Mouse (Mus musculus) kidney, postnatal 0 days (tissue): ENCODE results near the gene Lrrc4b. TPM values are rescaled to one million over a fixed set of nuclear protein-coding genes. Genes with fewer than 3 reads are reported as not detected.
A peak's percentile ranks its signal among the peaks of the same experiment; 100 is the strongest.

ENCODE experiments used
- ATAC-seq: fragments of 200-750 bp; cut with Nextera tagmentation; replicated peaks from 2 replicates; pipeline ENCODE4 v1.8.0; 2017; ENCODE audit warnings: low read depth, moderate number of reproducible peaks, moderate TSS enrichment, moderate library complexity; ENCODE audit not compliant: low FRiP score
- DNase-seq: peaks from one replicate; pipeline ENCODE4 v3.0.0-alpha.2; 2016; ENCODE audit warnings: low spot score
- H3K27ac ChIP-seq: fragments of 300-500 bp; sonication (generic); 2 replicates; pipeline ENCODE4 v1.5.1; 2014; ENCODE audit warnings: mild to moderate bottlenecking
- H3K27me3 ChIP-seq: fragments of 300-500 bp; sonication (generic); 2 replicates; pipeline ENCODE4 v1.6.1; 2014; ENCODE audit warnings: low read length, mixed read lengths; ENCODE audit not compliant: insufficient read depth
- H3K36me3 ChIP-seq: fragments of 300-500 bp; sonication (generic); 2 replicates; pipeline ENCODE4 v1.6.1; 2014; ENCODE audit warnings: low read length, mixed read lengths; ENCODE audit not compliant: insufficient read depth
- H3K4me1 ChIP-seq: fragments of 300-500 bp; sonication (generic); replicated peaks from 2 replicates; pipeline ENCODE4 v1.6.1; 2014; ENCODE audit warnings: antibody characterized with exemption, low read length, mixed read lengths; ENCODE audit not compliant: insufficient read depth
- H3K4me2 ChIP-seq: fragments of 300-500 bp; sonication (generic); 2 replicates; pipeline ENCODE4 v1.6.1; 2014; ENCODE audit warnings: mild to moderate bottlenecking, low read length, moderate library complexity, mixed read lengths
- H3K4me3 ChIP-seq: fragments of 300-500 bp; sonication (generic); replicated peaks from 2 replicates; pipeline ENCODE4 v1.5.1; 2014; ENCODE audit warnings: low read depth, low read length
- H3K9ac ChIP-seq: fragments of 300-500 bp; sonication (generic); 2 replicates; pipeline ENCODE4 v1.6.1; 2014; ENCODE audit warnings: low read depth, low read length
- H3K9me3 ChIP-seq: fragments of 300-500 bp; sonication (generic); replicated peaks from 2 replicates; pipeline ENCODE4 v1.6.1; 2016; ENCODE audit warnings: low read length, inconsistent platforms, mixed read lengths
- CTCF ChIP-seq: IDR thresholded peaks from 2 replicates; pipeline ENCODE4 v1.5.1; 2016; ENCODE audit warnings: antibody characterized with exemption, low read depth, mild to moderate bottlenecking, moderate library complexity
- WGBS: fragments of 180-500 bp; shearing (Covaris S2); extraction: QIAGEN DNeasy Blood & Tissue Kit; methylation state at CpG from one replicate; pipeline ENCODE4 v1.1.7; 2014; 5-methylcytosine and 5-hydroxymethylcytosine counted together
- polyA plus RNA-seq: library from polyadenylated mRNA; unstranded; fragments of >200 nt; fragmentation: Nextera tagmentation; extraction: Ambion mirVana; gene quantifications from 2 replicates; pipeline ENCODE4 v1.2.1, GENCODE M21; 2015

Lrrc4b gene
- polyA plus RNA-seq, 1 experiment from 2014 or later: 0.26 TPM

GRCm38 (mm10) chr7:44462218-44463055 lies 33.6 kb downstream of the Lrrc4b start:
- TF ChIP-seq CTCF: peak; percentile 56
- Histone ChIP-seq H3K4me3 (peak overlapping the region; percentile 17; the same call in 1 of the 2 replicates), H3K27me3 (peaks cover 28% of the 10 kb centered on the region), H3K9ac (0 out of 2 replicates have a peak overlapping the region, but pooled peaks have one; percentile 8), H3K4me2 (peak overlapping the region; percentile 54), H3K36me3 (no peaks in the 10 kb centered on the region), H3K9me3 (no peaks in the 10 kb centered on the region), H3K27ac (no peak overlapping the region), H3K4me1 (peaks cover 5% of the 10 kb centered on the region; the same call in 1 of the 2 replicates)
- DNase-seq (peak; percentile 51), ATAC-seq (no peak)
- 12% methylated on average over 77 of the region's 77 CpGs for WGBS

GRCm38 (mm10) chr7:44463056-44463425 lies 34.2 kb downstream of the Lrrc4b start:
- DNase-seq (no peak), ATAC-seq (no peak)
- Histone ChIP-seq H3K9ac (no peak overlapping the region), H3K4me2 (no peak overlapping the region), H3K27me3 (peaks cover 28% of the 10 kb centered on the region), H3K4me1 (peaks cover 5% of the 10 kb centered on the region; the same call in 1 of the 2 replicates), H3K4me3 (0 out of 2 replicates have a peak overlapping the region, but pooled peaks have one; percentile 17), H3K9me3 (no peaks in the 10 kb centered on the region), H3K36me3 (no peaks in the 10 kb centered on the region), H3K27ac (no peak overlapping the region)
- TF ChIP-seq CTCF: no peak
- WGBS: 20% methylated on average over 8 of the region's 8 CpGs

GRCm38 (mm10) chr7:44463556-44464225 lies 34.9 kb downstream of the Lrrc4b start:
- Histone ChIP-seq H3K9ac (no peak overlapping the region), H3K4me1 (peaks cover 9% of the 10 kb centered on the region; the same call in 1 of the 2 replicates), H3K9me3 (no peaks in the 10 kb centered on the region), H3K27ac (no peak overlapping the region), H3K36me3 (no peaks in the 10 kb centered on the region), H3K4me2 (no peak overlapping the region), H3K27me3 (peaks cover 28% of the 10 kb centered on the region), H3K4me3 (no peak overlapping the region)
- no peak for ATAC-seq
- WGBS: 87% methylated on average over 10 of the region's 10 CpGs
- DNase-seq: no peak
- no peak for TF ChIP-seq CTCF

GRCm38 (mm10) chr7:44464511-44464910 lies 35.7 kb downstream of the Lrrc4b start:
- Histone ChIP-seq H3K4me3 (no peak overlapping the region), H3K4me2 (no peak overlapping the region), H3K9me3 (no peaks in the 10 kb centered on the region), H3K4me1 (peaks cover 12% of the 10 kb centered on the region; the same call in 1 of the 2 replicates), H3K27ac (no peak overlapping the region), H3K36me3 (no peaks in the 10 kb centered on the region), H3K27me3 (peaks cover 28% of the 10 kb centered on the region), H3K9ac (no peak overlapping the region)
- WGBS: 31% methylated on average over 4 of the region's 4 CpGs
- no peak for TF ChIP-seq CTCF
- DNase-seq (no peak), ATAC-seq (no peak)

GRCm38 (mm10) chr7:44465111-44465510 lies 36.3 kb downstream of the Lrrc4b start, which contains the start of gene Aspdh:
TSS of gene Aspdh (plus strand) at chr7:44465391.
- Histone ChIP-seq H3K4me2 (no peak within 1 kb of the TSS), H3K27me3 (peaks cover 28% of the 10 kb centered on the region), H3K4me1 (peaks cover 12% of the 10 kb centered on the region; the same call in 1 of the 2 replicates), H3K4me3 (no peak within 1 kb of the TSS), H3K27ac (no peak within 1 kb of the TSS), H3K9me3 (no peaks in the 10 kb centered on the region), H3K9ac (no peak within 1 kb of the TSS), H3K36me3 (no peaks in the 10 kb centered on the region)
- DNase-seq (no peak), ATAC-seq (no peak)
- WGBS: 65% methylated on average over 2 of the region's 2 CpGs
- no peak for TF ChIP-seq CTCF
